Mouse (Mus musculus): ENCODE results near the gene Lrch1.

Lrch1 gene

GRCm38 (mm10) chr14:74723541-74723940 is 224.1 kb downstream of the Lrch1 start:
- DNase-seq (ENCODE audit: low read depth, low spot score): no peak

GRCm38 (mm10) chr14:74709054-74709453 is 238.6 kb downstream of the Lrch1 start:
- peak; percentile 51 for DNase-seq (ENCODE audit: low read depth, low spot score)
